Mouse (Mus musculus) kidney, embryonic 15.5 days (tissue): ENCODE results near the gene Fam126b. TPM values are rescaled to one million over a fixed set of nuclear protein-coding genes. Genes with fewer than 3 reads are reported as not detected.

Source experiments
- ATAC-seq: fragments of 200-750 bp; cut with Nextera tagmentation; replicated peaks from 2 replicates; pipeline ENCODE4 v1.8.0; 2017; ENCODE audit warnings: moderate TSS enrichment; ENCODE audit not compliant: low FRiP score
- H3K27ac ChIP-seq: fragments of 300-500 bp; sonication (generic); 2 replicates; pipeline ENCODE4 v1.5.1; 2015; ENCODE audit warnings: mild to moderate bottlenecking, inconsistent platforms
- H3K27me3 ChIP-seq: fragments of 300-500 bp; sonication (generic); 2 replicates; pipeline ENCODE4 v1.6.1; 2015; ENCODE audit warnings: inconsistent platforms
- H3K36me3 ChIP-seq: fragments of 300-500 bp; sonication (generic); 2 replicates; pipeline ENCODE4 v1.6.1; 2015; ENCODE audit warnings: inconsistent platforms
- H3K4me1 ChIP-seq: fragments of 300-500 bp; sonication (generic); 2 replicates; pipeline ENCODE4 v1.6.1; 2015; ENCODE audit warnings: inconsistent platforms
- H3K4me2 ChIP-seq: fragments of 300-500 bp; sonication (generic); 2 replicates; pipeline ENCODE4 v1.6.1; 2015; ENCODE audit warnings: moderate library complexity, mild to moderate bottlenecking, inconsistent platforms
- H3K4me3 ChIP-seq: fragments of 300-500 bp; sonication (generic); replicated peaks from 2 replicates; pipeline ENCODE4 v1.5.1; 2015; ENCODE audit warnings: mild to moderate bottlenecking, inconsistent platforms
- H3K9ac ChIP-seq: fragments of 300-500 bp; sonication (generic); 2 replicates; pipeline ENCODE4 v1.6.1; 2015; ENCODE audit warnings: mild to moderate bottlenecking, inconsistent platforms
- H3K9me3 ChIP-seq: fragments of 300-500 bp; sonication (generic); replicated peaks from 2 replicates; pipeline ENCODE4 v1.6.1; 2016; ENCODE audit warnings: inconsistent platforms
- WGBS: fragments of 180-500 bp; shearing (Covaris S2); methylation state at CpG from one replicate; pipeline ENCODE4 v1.1.7; 2015; ENCODE audit warnings: mixed read lengths; 5-methylcytosine and 5-hydroxymethylcytosine counted together
- polyA plus RNA-seq: library from polyadenylated mRNA; unstranded; fragments of >200 nt; fragmentation: Nextera tagmentation; extraction: Ambion mirVana; gene quantifications from 2 replicates; pipeline ENCODE4 v1.2.1, GENCODE M21; 2015

Fam126b gene
- polyA plus RNA-seq, 1 experiment from 2014 or later: 9.8 TPM

- no peak overlapping the region for H3K4me2 ChIP-seq
- no peak overlapping the region for H3K27ac ChIP-seq
- H3K9ac ChIP-seq: no peak overlapping the region
- peaks cover 89% of the 10 kb centered on the region for H3K36me3 ChIP-seq
- H3K4me1 ChIP-seq: no peaks in the 10 kb centered on the region
- H3K9me3 ChIP-seq: no peaks in the 10 kb centered on the region
- 93% methylated on average over 8 of the region's 8 CpGs for WGBS
- ATAC-seq: no peak
- no peaks in the 10 kb centered on the region for H3K27me3 ChIP-seq
- H3K4me3 ChIP-seq: no peak overlapping the region
Measured at GRCm38 (mm10) chr1:58475662-58476061, 110.5 kb downstream of the Fam126b start.

Other genes starting within 250 kb of the Fam126b start
- gene Bzw1, start 193.4 kb downstream of the Fam126b start, polyA plus RNA-seq: 367 and 397 TPM in 2 replicates
- gene Clk1, start 162.3 kb downstream of the Fam126b start, polyA plus RNA-seq: 185 and 199 TPM in 2 replicates
- 44.7 and 46.7 TPM in 2 replicates for gene Nif3l1, start 141.2 kb downstream of the Fam126b start, polyA plus RNA-seq
- 52.0 and 58.5 TPM in 2 replicates for gene Ppil3, start 140.8 kb downstream of the Fam126b start, polyA plus RNA-seq
- gene Orc2, start 81.2 kb downstream of the Fam126b start, polyA plus RNA-seq: 31.7 and 33.3 TPM in 2 replicates
- gene Ndufb3, start 61 bp upstream of the Fam126b start, polyA plus RNA-seq: 181 and 206 TPM in 2 replicates
- not detected in 2 replicates for gene Als2cr12, start 109.7 kb upstream of the Fam126b start, polyA plus RNA-seq
- 45.2 and 48.1 TPM in 2 replicates for gene Cflar, start 125.2 kb upstream of the Fam126b start, polyA plus RNA-seq
- 41.3 and 41.8 TPM in 2 replicates for gene Casp8, start 209.1 kb upstream of the Fam126b start, polyA plus RNA-seq